Mouse (Mus musculus): ENCODE results near the gene Csad. TPM values are rescaled to one million over a fixed set of nuclear protein-coding genes. Genes with fewer than 3 reads are reported as not detected.

Csad gene
- 92.8 and 106 TPM in 2 replicates for polyA plus RNA-seq (2012; rRNA removed)

- 40% methylated on average over 19 of the region's 19 CpGs for WGBS
- no peak for TF ChIP-seq CTCF (IDR thresholded peaks at IDR 0.05; ENCODE audit: insufficient read depth, low read length)
- no peak for TF ChIP-seq POLR2A (IDR thresholded peaks at IDR 0.05; ENCODE audit: borderline replicate concordance, extremely low read depth, low read depth, low read length)
- peaks cover 27% of the 10 kb centered on the region for H3K4me1 ChIP-seq (ENCODE audit: control insufficient read depth, insufficient read depth, low read length)
- no peak for DNase-seq
- peak within 1 kb of the TSS; percentile 86 for H3K4me3 ChIP-seq (replicated peaks; ENCODE audit: extremely low read depth, low read depth, low read length)
Observed at GRCm38 (mm10) chr15:102204674-102205505, at the start of gene Csad. TSS of gene Csad (minus strand) at chr15:102204724.

- TF ChIP-seq POLR2A (IDR thresholded peaks at IDR 0.05; ENCODE audit: borderline replicate concordance, extremely low read depth, low read depth, low read length) = no peak
- TF ChIP-seq CTCF (IDR thresholded peaks at IDR 0.05; ENCODE audit: insufficient read depth, low read length) = no peak
- Histone ChIP-seq H3K4me3 (replicated peaks; ENCODE audit: extremely low read depth, low read depth, low read length) (no peak overlapping the region), H3K4me1 (ENCODE audit: control insufficient read depth, insufficient read depth, low read length) (peaks cover 9% of the 10 kb centered on the region)
- DNase-seq = no peak
- WGBS = 86% methylated on average over 5 of the region's 5 CpGs
Observed at GRCm38 (mm10) chr15:102250521-102250920, 46.0 kb upstream of the Csad start.

- TF ChIP-seq POLR2A (IDR thresholded peaks at IDR 0.05; ENCODE audit: borderline replicate concordance, extremely low read depth, low read depth, low read length) (no peak), CTCF (IDR thresholded peaks at IDR 0.05; ENCODE audit: insufficient read depth, low read length) (no peak)
- peaks cover 9% of the 10 kb centered on the region for H3K4me1 ChIP-seq (ENCODE audit: control insufficient read depth, insufficient read depth, low read length)
- no peak for DNase-seq
- no peak overlapping the region for H3K4me3 ChIP-seq (replicated peaks; ENCODE audit: extremely low read depth, low read depth, low read length)
- 64% methylated on average over 9 of the region's 9 CpGs for WGBS
Observed at GRCm38 (mm10) chr15:102249967-102250366, 45.4 kb upstream of the Csad start.

GRCm38 (mm10) chr15:102249251-102249691 lies 44.7 kb upstream of the Csad start:
- 7% methylated on average over 13 of the region's 13 CpGs for WGBS
- Histone ChIP-seq H3K4me1 (ENCODE audit: control insufficient read depth, insufficient read depth, low read length) (peaks cover 9% of the 10 kb centered on the region), H3K4me3 (replicated peaks; ENCODE audit: extremely low read depth, low read depth, low read length) (no peak overlapping the region)
- peak; percentile 42 for DNase-seq
- no peak for TF ChIP-seq POLR2A (IDR thresholded peaks at IDR 0.05; ENCODE audit: borderline replicate concordance, extremely low read depth, low read depth, low read length)
- TF ChIP-seq CTCF (IDR thresholded peaks at IDR 0.05; ENCODE audit: insufficient read depth, low read length) = no peak

- 19% methylated on average over 3 of the region's 3 CpGs for WGBS
- TF ChIP-seq POLR2A (IDR thresholded peaks at IDR 0.05; ENCODE audit: borderline replicate concordance, extremely low read depth, low read depth, low read length) (no peak), CTCF (IDR thresholded peaks at IDR 0.05; ENCODE audit: insufficient read depth, low read length) (no peak)
- peaks cover 13% of the 10 kb centered on the region for H3K4me1 ChIP-seq (ENCODE audit: control insufficient read depth, insufficient read depth, low read length)
- no peak for DNase-seq
- no peak overlapping the region for H3K4me3 ChIP-seq (replicated peaks; ENCODE audit: extremely low read depth, low read depth, low read length)
Observed at GRCm38 (mm10) chr15:102248812-102249191, 44.3 kb upstream of the Csad start.

GRCm38 (mm10) chr15:102248131-102248811 lies 43.7 kb upstream of the Csad start:
- peak overlapping the region; percentile 76 for H3K4me3 ChIP-seq (replicated peaks; ENCODE audit: extremely low read depth, low read depth, low read length)
- DNase-seq = no peak
- H3K4me1 ChIP-seq (ENCODE audit: control insufficient read depth, insufficient read depth, low read length) = peaks cover 13% of the 10 kb centered on the region
- no peak for TF ChIP-seq CTCF (IDR thresholded peaks at IDR 0.05; ENCODE audit: insufficient read depth, low read length)
- TF ChIP-seq POLR2A (IDR thresholded peaks at IDR 0.05; ENCODE audit: borderline replicate concordance, extremely low read depth, low read depth, low read length) = no peak
- WGBS = 17% methylated on average over 8 of the region's 8 CpGs

GRCm38 (mm10) chr15:102247252-102248130 lies 43.0 kb upstream of the Csad start:
- TF ChIP-seq POLR2A (IDR thresholded peaks at IDR 0.05; ENCODE audit: borderline replicate concordance, extremely low read depth, low read depth, low read length) = peak; percentile 58; the same call in 1 of the 2 replicates
- no peak for TF ChIP-seq CTCF (IDR thresholded peaks at IDR 0.05; ENCODE audit: insufficient read depth, low read length)
- peaks cover 21% of the 10 kb centered on the region for H3K4me1 ChIP-seq (ENCODE audit: control insufficient read depth, insufficient read depth, low read length)
- peak overlapping the region; percentile 76 for H3K4me3 ChIP-seq (replicated peaks; ENCODE audit: extremely low read depth, low read depth, low read length)
- WGBS = under 1% methylated on average over 59 of the region's 65 CpGs
- peak; percentile 87 for DNase-seq

- Histone ChIP-seq H3K4me1 (ENCODE audit: control insufficient read depth, insufficient read depth, low read length) (peaks cover 23% of the 10 kb centered on the region), H3K4me3 (replicated peaks; ENCODE audit: extremely low read depth, low read depth, low read length) (peak overlapping the region; percentile 74)
- WGBS = under 1% methylated on average over 25 of the region's 35 CpGs
- peak; percentile 95 for DNase-seq
- TF ChIP-seq CTCF (IDR thresholded peaks at IDR 0.05; ENCODE audit: insufficient read depth, low read length) = no peak
- peak; percentile 96; the same call in 1 of the 2 replicates for TF ChIP-seq POLR2A (IDR thresholded peaks at IDR 0.05; ENCODE audit: borderline replicate concordance, extremely low read depth, low read depth, low read length)
Observed at GRCm38 (mm10) chr15:102246866-102247251, 42.3 kb upstream of the Csad start.

Measured in lung, adult 2 months (tissue).